Mouse (Mus musculus) C2C12 (cell line): Measurements from ENCODE around the gene Nr1i2. TPM values are rescaled to one million over a fixed set of nuclear protein-coding genes. Genes with fewer than 3 reads are reported as not detected.

ENCODE experiments used
- H3K27me3 ChIP-seq: one replicate; pipeline ENCODE4 v1.6.1; 2011; ENCODE audit not compliant: control insufficient read depth, insufficient read depth, insufficient read length
- H3K36me3 ChIP-seq: one replicate; pipeline ENCODE4 v1.6.1; 2011; ENCODE audit not compliant: control insufficient read depth, insufficient read depth
- H3K4me3 ChIP-seq: one replicate; pipeline ENCODE4 v1.5.1; 2011; ENCODE audit warnings: mild to moderate bottlenecking, control low read depth; ENCODE audit not compliant: poor library complexity, insufficient read depth, severe bottlenecking
- H3K79me2 ChIP-seq: one replicate; pipeline ENCODE4 v1.6.1; 2011; ENCODE audit not compliant: control insufficient read depth, insufficient read depth
- H3K79me3 ChIP-seq: one replicate; pipeline ENCODE4 v1.6.1; 2011; ENCODE audit warnings: low read depth, control low read depth
- H3ac ChIP-seq: one replicate; pipeline ENCODE3; 2011; ENCODE audit warnings: low read depth; ENCODE audit not compliant: control insufficient read depth, insufficient read length
- CEBPB ChIP-seq: IDR thresholded peaks from one replicate; pipeline ENCODE4 v1.6.1; 2011; ENCODE audit warnings: low read depth, mild to moderate bottlenecking, control low read depth, moderate library complexity
- CTCF ChIP-seq: IDR thresholded peaks from one replicate; pipeline ENCODE4 v1.5.1; 2011; ENCODE audit not compliant: control insufficient read depth, insufficient read depth, insufficient read length
- FOSL1 ChIP-seq: IDR thresholded peaks from one replicate; pipeline ENCODE4 v1.8.0; 2011; ENCODE audit warnings: mild to moderate bottlenecking, low read length; ENCODE audit not compliant: poor library complexity, insufficient read depth, severe bottlenecking
- MAX ChIP-seq: IDR thresholded peaks from one replicate; pipeline ENCODE4 v1.6.1; 2011; ENCODE audit warnings: mild to moderate bottlenecking, control low read depth
- MYOD1 ChIP-seq: IDR thresholded peaks from one replicate; pipeline ENCODE4 v1.6.1; 2011; ENCODE audit warnings: low read depth; ENCODE audit not compliant: control insufficient read depth, insufficient read length
- MYOG ChIP-seq: IDR thresholded peaks from one replicate; pipeline ENCODE4 v1.6.1; 2011; ENCODE audit not compliant: control insufficient read depth, insufficient read length; ENCODE audit errors: extremely low read depth
- USF1 ChIP-seq: IDR thresholded peaks from one replicate; pipeline ENCODE4 v1.6.1; 2011; ENCODE audit warnings: low read depth, mild to moderate bottlenecking, control low read depth, moderate library complexity
- polyA plus RNA-seq: library from polyadenylated mRNA; unstranded; fragments of >200 nt; fragmentation: generic; extraction: Trizol; gene quantifications from one replicate; pipeline ENCODE4 v1.2.1, GENCODE M21; 2012; ENCODE audit warnings: missing spikeins

Nr1i2 gene
- polyA plus RNA-seq, 1 experiment: not detected

DNA sequence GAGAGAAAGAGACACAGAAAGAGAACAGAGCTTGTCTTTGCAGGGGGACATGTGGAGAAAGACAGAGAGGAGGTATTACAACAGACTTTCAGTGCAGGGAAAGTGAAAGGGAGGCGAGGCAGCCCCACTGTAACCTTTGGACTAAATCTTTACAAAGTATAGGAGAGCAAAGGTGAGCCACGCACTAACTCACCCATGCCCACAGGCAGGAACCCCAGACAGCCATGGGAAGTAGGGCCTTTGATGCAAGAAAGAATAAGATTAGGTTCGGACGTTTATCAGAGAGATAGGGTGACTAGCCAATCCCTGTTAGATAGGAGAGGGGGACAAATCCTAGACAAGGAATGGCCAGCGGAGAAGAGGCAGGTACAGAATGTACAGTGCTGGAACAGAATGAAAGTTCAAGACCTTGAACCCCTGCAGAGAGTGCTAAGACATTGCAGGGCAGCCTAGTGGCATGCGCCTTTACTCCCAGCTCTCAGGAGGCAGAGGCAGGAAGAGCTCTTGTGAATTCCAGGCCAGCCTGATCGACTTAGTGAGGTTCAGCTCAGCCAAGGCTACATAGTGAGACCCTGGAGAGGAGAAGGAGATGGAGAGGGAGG lies 12.0 kb downstream of the Nr1i2 start:
- Histone ChIP-seq H3K4me3 (no peak overlapping the region), H3K79me2 (no peaks in the 10 kb centered on the region), H3K27me3 (no peaks in the 10 kb centered on the region), H3ac (no peak overlapping the region), H3K36me3 (no peaks in the 10 kb centered on the region), H3K79me3 (no peaks in the 10 kb centered on the region)
- no peak for TF ChIP-seq CEBPB
- TF ChIP-seq MYOD1: no peak
- no peak for TF ChIP-seq MAX

- Histone ChIP-seq H3K79me2 (no peaks in the 10 kb centered on the region), H3K4me3 (no peak overlapping the region), H3K79me3 (no peaks in the 10 kb centered on the region), H3K27me3 (no peaks in the 10 kb centered on the region), H3ac (no peak overlapping the region), H3K36me3 (no peaks in the 10 kb centered on the region)
- TF ChIP-seq MYOD1: no peak
- no peak for TF ChIP-seq FOSL1
- no peak for TF ChIP-seq CEBPB
- no peak for TF ChIP-seq USF1
- TF ChIP-seq MYOG: no peak
- no peak for TF ChIP-seq MAX
- no peak for TF ChIP-seq CTCF
Measured at GRCm38 (mm10) chr16:38280951-38281350, 13.7 kb downstream of the Nr1i2 start.

DNA sequence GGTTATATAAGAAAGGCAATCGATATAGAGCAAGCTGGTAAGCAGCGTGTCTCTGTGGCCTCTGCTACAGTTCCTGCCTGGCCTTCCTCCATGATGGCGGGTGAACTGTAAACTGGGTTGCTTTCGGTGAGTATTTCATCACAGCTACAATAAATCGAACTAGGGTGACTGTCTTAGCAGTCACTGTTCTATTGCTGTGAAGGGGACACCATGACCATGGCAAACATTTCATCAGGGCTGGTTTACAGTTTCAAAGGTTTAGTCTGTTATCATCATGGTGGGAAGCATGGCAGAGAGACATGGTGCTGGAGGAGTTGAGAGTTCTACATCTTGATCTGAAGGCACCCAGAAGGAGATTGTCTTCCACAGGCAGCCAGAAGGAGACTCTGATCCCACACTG lies 14.8 kb downstream of the Nr1i2 start:
- no peaks in the 10 kb centered on the region for H3K79me2 ChIP-seq
- no peaks in the 10 kb centered on the region for H3K27me3 ChIP-seq
- H3K79me3 ChIP-seq: no peaks in the 10 kb centered on the region
- no peaks in the 10 kb centered on the region for H3K36me3 ChIP-seq
- H3ac ChIP-seq: no peak overlapping the region
- TF ChIP-seq FOSL1 (no peak), CTCF (no peak), CEBPB (no peak), MAX (no peak), MYOG (no peak), USF1 (no peak)
- H3K4me3 ChIP-seq: no peak overlapping the region

DNA sequence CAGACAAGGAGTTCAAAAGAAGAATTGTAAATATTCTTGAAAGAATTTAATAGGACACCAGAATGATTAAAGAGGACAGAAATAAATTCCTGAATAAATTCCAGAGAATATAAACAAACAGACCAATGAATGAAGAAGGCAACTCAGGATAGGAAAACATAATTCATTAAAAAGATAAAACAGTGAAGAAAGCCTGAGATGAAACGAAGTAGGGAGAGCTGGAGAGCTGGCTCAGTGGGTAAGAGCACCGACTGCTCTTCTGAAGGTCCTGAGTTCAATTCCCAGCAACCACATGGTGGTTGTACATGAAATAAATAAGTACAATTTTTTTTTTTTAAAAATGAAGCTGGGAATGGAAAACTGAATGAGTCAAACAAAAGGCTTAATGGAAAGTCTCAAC lies 19.9 kb downstream of the Nr1i2 start:
- H3ac ChIP-seq: no peak overlapping the region
- TF ChIP-seq MYOD1 (no peak), MAX (no peak), FOSL1 (no peak), CEBPB (no peak), MYOG (no peak), CTCF (no peak), USF1 (no peak)
- H3K4me3 ChIP-seq: no peak overlapping the region
- no peaks in the 10 kb centered on the region for H3K27me3 ChIP-seq
- H3K36me3 ChIP-seq: no peaks in the 10 kb centered on the region
- H3K79me3 ChIP-seq: no peaks in the 10 kb centered on the region
- no peaks in the 10 kb centered on the region for H3K79me2 ChIP-seq

DNA sequence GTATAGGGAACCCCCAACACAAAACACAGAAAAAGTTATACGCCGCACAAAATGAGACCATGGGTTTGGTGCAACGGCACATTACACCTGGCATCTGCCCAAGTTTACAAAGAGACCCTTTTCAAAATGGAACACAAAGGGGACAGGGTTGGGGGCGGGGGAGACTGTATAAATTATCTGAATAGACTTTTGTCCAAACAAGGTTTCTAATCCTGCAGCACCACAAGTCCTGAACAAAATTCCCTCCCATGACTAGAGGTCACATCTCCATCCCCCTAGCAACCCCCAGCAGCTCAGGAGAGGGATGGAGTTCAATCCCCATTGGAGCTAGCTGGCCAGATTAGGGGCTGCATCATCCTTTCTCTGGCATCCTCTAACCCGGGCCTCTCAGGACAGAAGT lies 22.1 kb downstream of the Nr1i2 start:
- H3K79me3 ChIP-seq: no peaks in the 10 kb centered on the region
- no peaks in the 10 kb centered on the region for H3K36me3 ChIP-seq
- no peak overlapping the region for H3K4me3 ChIP-seq
- no peak overlapping the region for H3ac ChIP-seq
- TF ChIP-seq MAX (no peak), FOSL1 (no peak), CTCF (no peak), CEBPB (no peak), USF1 (no peak), MYOD1 (no peak), MYOG (no peak)
- no peaks in the 10 kb centered on the region for H3K79me2 ChIP-seq
- H3K27me3 ChIP-seq: no peaks in the 10 kb centered on the region

DNA sequence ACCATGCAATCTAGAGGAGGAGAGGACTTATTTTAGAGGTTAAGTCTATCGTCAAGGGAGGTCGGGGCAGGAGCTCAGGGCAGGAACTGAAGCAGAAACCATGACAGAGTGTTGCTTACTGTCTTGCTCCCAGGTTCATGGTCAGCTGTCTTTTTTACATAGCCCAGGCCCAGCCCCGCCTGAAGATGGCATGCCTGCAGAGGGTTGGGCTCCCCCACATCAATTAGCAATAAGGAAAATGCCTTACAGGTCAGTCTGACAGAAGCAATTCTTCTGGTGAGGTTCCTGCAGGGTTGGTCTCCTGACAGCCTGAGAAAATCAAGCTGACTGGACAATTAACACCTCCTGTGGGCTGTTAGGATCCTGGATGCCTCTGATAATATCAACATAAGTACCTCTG lies 23.0 kb downstream of the Nr1i2 start:
- no peaks in the 10 kb centered on the region for H3K79me3 ChIP-seq
- no peaks in the 10 kb centered on the region for H3K79me2 ChIP-seq
- no peak overlapping the region for H3K4me3 ChIP-seq
- no peaks in the 10 kb centered on the region for H3K27me3 ChIP-seq
- no peaks in the 10 kb centered on the region for H3K36me3 ChIP-seq
- H3ac ChIP-seq: no peak overlapping the region
- TF ChIP-seq CEBPB (no peak), USF1 (peak; percentile 38), FOSL1 (no peak)
